Mouse (Mus musculus) erythroblast, embryonic 14.5 days (primary cell): Measurements from ENCODE around the gene Pcca. TPM values are rescaled to one million over a fixed set of nuclear protein-coding genes. Genes with fewer than 3 reads are reported as not detected.

Experiments
- H3K27me3 ChIP-seq: 2 replicates; pipeline ENCODE4 v1.6.1; 2012; ENCODE audit warnings: inconsistent platforms; ENCODE audit not compliant: control insufficient read depth
- H3K36me3 ChIP-seq: 2 replicates; pipeline ENCODE4 v1.6.1; 2012; ENCODE audit warnings: mild to moderate bottlenecking, inconsistent platforms; ENCODE audit not compliant: control insufficient read depth
- H3K4me1 ChIP-seq: 2 replicates; pipeline ENCODE4 v1.6.1; 2012; ENCODE audit warnings: inconsistent platforms; ENCODE audit not compliant: control insufficient read depth
- H3K4me3 ChIP-seq: replicated peaks from 2 replicates; pipeline ENCODE3; 2012; ENCODE audit warnings: moderate library complexity, mild to moderate bottlenecking, inconsistent platforms
- H3K9me3 ChIP-seq: 2 replicates; pipeline ENCODE4 v1.6.1; 2012; ENCODE audit warnings: low read length, inconsistent platforms, mixed read lengths; ENCODE audit not compliant: control insufficient read depth
- GATA1 ChIP-seq: IDR thresholded peaks from 2 replicates; pipeline ENCODE4 v1.6.1; 2012; ENCODE audit warnings: low read length, inconsistent platforms, mixed read lengths
- TAL1 ChIP-seq: IDR thresholded peaks from 3 replicates; pipeline ENCODE4 v1.6.1; 2012; ENCODE audit warnings: low read length, inconsistent platforms, mixed read lengths
- polyA plus RNA-seq: library from polyadenylated mRNA; stranded (reverse); fragments of >175 nt; gene quantifications from 2 replicates; pipeline ENCODE4 v1.2.3, GENCODE M21; 2012

Pcca gene
- polyA plus RNA-seq, 1 experiment: 0.07 TPM

DNA sequence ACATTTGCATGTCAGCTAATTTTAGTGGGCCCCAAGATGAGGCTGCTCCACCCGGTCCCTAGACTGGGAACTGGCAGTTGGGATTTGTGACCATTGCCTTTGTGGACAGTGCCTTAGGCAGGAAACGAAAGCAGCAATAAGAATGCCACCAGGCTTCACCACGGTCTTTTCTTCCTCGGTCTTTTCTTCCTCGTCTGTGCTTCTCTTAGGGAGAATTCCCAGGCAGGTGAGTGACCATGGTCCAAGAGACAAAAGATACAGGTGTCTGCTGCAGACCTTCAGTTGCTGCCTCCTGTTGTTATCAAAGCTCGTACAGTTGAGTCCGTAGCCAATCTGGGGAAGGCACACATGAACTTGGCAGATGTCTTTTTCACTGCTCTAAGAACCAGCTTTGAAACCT, 346.2 kb downstream of the Pcca start:
- Histone ChIP-seq H3K27me3 (no peaks in the 10 kb centered on the region), H3K36me3 (no peaks in the 10 kb centered on the region; the same call in 1 of the 2 replicates), H3K4me1 (no peaks in the 10 kb centered on the region), H3K4me3 (no peak overlapping the region), H3K9me3 (no peaks in the 10 kb centered on the region)
- TF ChIP-seq TAL1 (no peak), GATA1 (no peak)

DNA sequence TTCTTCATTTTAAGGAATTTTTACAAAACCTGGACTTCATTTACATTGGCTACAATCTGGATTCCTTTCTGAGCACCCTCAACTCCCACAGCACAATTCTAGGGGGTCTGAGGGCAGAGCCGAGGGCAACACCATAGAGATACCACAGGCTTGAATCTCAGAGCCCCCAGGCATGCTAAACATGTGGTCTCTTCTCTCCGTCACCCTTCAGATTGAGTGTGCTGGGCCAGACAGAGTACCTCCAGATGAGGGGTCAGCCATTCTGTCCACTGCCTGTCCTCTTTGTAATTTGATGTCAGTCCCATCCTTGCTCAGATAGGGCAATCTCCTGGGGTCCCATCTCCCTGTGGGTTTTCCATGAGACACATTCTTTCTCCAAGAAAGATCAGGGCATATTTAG, 347.6 kb downstream of the Pcca start:
- Histone ChIP-seq H3K27me3 (no peaks in the 10 kb centered on the region), H3K4me3 (no peak overlapping the region), H3K36me3 (peaks cover 4% of the 10 kb centered on the region; the same call in 1 of the 2 replicates), H3K4me1 (no peaks in the 10 kb centered on the region), H3K9me3 (no peaks in the 10 kb centered on the region)
- TF ChIP-seq GATA1 (no peak), TAL1 (no peak)

GRCm38 (mm10) chr14:122882201-122882639, 348.1 kb downstream of the Pcca start:
- no peaks in the 10 kb centered on the region for H3K9me3 ChIP-seq
- no peak for TF ChIP-seq GATA1
- TF ChIP-seq TAL1: no peak
- peaks cover 7% of the 10 kb centered on the region for H3K36me3 ChIP-seq
- no peak overlapping the region for H3K4me3 ChIP-seq
- H3K27me3 ChIP-seq: no peaks in the 10 kb centered on the region
- H3K4me1 ChIP-seq: no peaks in the 10 kb centered on the region

- Histone ChIP-seq H3K4me1 (no peaks in the 10 kb centered on the region), H3K9me3 (no peaks in the 10 kb centered on the region), H3K27me3 (no peaks in the 10 kb centered on the region), H3K4me3 (no peak overlapping the region), H3K36me3 (peaks cover 7% of the 10 kb centered on the region)
- no peak for TF ChIP-seq GATA1
- TF ChIP-seq TAL1: no peak
Observed at GRCm38 (mm10) chr14:122882795-122883409, 348.8 kb downstream of the Pcca start.

DNA sequence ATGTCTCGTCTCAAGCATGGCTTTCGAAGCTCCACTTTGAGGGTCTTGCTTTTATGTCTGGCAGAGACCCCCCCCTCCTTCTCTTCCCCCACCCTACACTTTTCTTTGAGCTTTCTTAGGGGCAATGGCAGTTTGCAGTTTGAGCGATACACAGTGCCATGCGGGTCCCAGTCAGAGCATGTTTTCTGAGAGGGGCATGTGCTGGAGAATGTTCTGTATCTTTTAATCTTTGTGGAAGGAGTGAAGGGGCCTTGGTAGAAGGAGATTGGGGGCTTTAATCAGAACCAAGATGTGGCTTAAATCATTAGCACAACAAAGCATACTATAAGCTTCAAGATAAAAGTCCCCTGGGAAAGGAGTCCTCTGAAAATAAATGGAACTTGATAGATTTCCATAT, 349.3 kb downstream of the Pcca start:
- H3K4me1 ChIP-seq: no peaks in the 10 kb centered on the region
- TF ChIP-seq TAL1: no peak
- no peak for TF ChIP-seq GATA1
- peaks cover 7% of the 10 kb centered on the region for H3K36me3 ChIP-seq
- no peaks in the 10 kb centered on the region for H3K9me3 ChIP-seq
- H3K27me3 ChIP-seq: no peaks in the 10 kb centered on the region
- no peak overlapping the region for H3K4me3 ChIP-seq

DNA sequence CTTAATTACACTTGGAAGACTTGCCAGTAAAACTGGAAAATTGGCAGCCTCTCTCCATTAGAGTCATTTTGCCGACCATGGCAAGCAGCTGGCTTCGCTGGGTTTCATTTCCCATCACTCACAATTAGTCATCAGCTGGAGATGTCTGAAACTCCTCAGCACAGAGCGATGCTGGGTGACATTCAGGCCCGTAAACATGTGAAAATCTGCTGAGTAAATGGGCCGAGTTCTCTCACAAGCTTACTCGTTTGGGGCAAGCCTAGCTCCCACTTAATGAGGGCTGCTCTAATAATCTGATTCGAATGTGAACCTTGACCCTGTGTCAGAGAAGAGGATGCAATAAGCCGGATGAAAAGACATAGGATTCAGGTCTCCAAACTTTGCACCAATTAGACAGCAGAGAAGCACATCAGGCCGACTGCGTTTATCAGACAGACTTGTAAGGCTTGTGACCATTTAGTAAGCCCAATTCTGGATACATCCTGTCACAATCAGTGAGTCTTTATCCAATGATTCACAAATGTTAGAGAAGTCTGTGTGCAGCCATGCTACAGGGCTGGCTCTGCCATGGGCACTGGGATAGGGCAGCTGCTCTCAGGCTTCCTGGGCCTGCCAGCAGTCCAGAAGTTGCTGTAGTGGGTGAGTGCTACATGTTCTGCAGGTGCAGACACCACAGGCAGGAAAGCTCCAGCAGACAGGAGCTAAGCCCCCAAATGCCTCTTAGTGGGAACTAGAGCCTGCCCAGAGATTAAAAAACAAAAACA, 349.9 kb downstream of the Pcca start:
- Histone ChIP-seq H3K4me1 (no peaks in the 10 kb centered on the region), H3K36me3 (peaks cover 7% of the 10 kb centered on the region), H3K4me3 (no peak overlapping the region), H3K9me3 (no peaks in the 10 kb centered on the region), H3K27me3 (no peaks in the 10 kb centered on the region)
- TF ChIP-seq GATA1: no peak
- no peak for TF ChIP-seq TAL1

- Histone ChIP-seq H3K36me3 (peaks cover 15% of the 10 kb centered on the region), H3K27me3 (no peaks in the 10 kb centered on the region), H3K9me3 (no peaks in the 10 kb centered on the region), H3K4me1 (no peaks in the 10 kb centered on the region), H3K4me3 (no peak overlapping the region)
- no peak for TF ChIP-seq GATA1
- TF ChIP-seq TAL1: no peak
Observed at GRCm38 (mm10) chr14:122885893-122886292, 351.8 kb downstream of the Pcca start.

- H3K9me3 ChIP-seq: no peaks in the 10 kb centered on the region
- H3K36me3 ChIP-seq: peaks cover 24% of the 10 kb centered on the region
- no peak overlapping the region for H3K4me3 ChIP-seq
- TF ChIP-seq GATA1 (no peak), TAL1 (no peak)
- no peaks in the 10 kb centered on the region for H3K27me3 ChIP-seq
- H3K4me1 ChIP-seq: no peaks in the 10 kb centered on the region
Observed at GRCm38 (mm10) chr14:122887278-122887677, 353.2 kb downstream of the Pcca start.

DNA sequence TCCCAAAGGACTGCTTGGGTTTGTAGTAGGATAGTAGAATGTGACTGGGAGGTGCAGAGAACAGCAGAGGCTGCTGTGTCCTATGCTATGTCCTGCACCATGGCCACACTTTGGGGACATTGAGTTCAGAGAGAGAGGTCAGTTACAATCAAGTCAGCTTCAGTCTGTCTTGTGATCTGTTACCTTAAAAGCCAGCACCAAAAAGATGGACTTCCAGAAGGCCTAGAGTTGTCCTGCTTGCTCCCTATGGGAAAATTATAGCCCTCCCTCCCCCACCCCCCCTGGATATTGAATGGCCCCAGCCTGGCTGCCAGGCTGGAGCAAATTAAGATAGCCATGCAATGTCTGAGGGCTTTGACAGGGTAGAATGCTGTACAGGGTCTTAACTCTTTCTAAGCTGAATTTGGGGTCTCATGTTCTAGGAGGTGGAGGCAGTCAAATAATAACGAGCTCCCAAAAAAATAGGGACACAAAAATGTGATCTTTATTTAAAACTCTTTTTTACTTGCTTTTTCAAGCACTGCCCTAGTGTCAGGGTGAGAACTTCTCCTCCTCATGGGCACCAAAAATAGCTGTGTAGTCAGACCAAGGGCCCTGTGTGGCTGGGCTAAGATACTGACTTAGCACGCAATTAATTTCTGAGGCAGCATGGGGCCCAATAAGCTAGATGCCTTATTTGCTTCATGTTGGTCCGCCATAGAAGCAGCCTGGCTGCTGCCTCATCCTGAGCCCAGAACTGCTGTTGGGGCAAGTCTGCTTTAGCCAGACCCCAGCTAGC, 353.8 kb downstream of the Pcca start:
- no peak for TF ChIP-seq GATA1
- peaks cover 24% of the 10 kb centered on the region for H3K36me3 ChIP-seq
- H3K4me3 ChIP-seq: no peak overlapping the region
- H3K9me3 ChIP-seq: no peaks in the 10 kb centered on the region
- H3K4me1 ChIP-seq: no peaks in the 10 kb centered on the region
- H3K27me3 ChIP-seq: no peaks in the 10 kb centered on the region

- Histone ChIP-seq H3K4me1 (no peaks in the 10 kb centered on the region), H3K4me3 (no peak overlapping the region), H3K27me3 (no peaks in the 10 kb centered on the region), H3K36me3 (peaks cover 26% of the 10 kb centered on the region), H3K9me3 (no peaks in the 10 kb centered on the region)
- TF ChIP-seq TAL1 (no peak), GATA1 (no peak)
Observed at GRCm38 (mm10) chr14:122888480-122888872, 354.4 kb downstream of the Pcca start.
